Mouse (Mus musculus): ENCODE data around the gene Ptpru.
A peak's percentile ranks its signal among the peaks of the same experiment; 100 is the strongest.

Ptpru gene

GRCm38 (mm10) chr4:131837872-131838524 lies at the start of gene Ptpru:
TSS of gene Ptpru (minus strand) at chr4:131838288.
- no peak for DNase-seq (ENCODE audit: low spot score)

- DNase-seq (ENCODE audit: low spot score): no peak
Observed at GRCm38 (mm10) chr4:131885376-131885775, 47.3 kb upstream of the Ptpru start.

DNA sequence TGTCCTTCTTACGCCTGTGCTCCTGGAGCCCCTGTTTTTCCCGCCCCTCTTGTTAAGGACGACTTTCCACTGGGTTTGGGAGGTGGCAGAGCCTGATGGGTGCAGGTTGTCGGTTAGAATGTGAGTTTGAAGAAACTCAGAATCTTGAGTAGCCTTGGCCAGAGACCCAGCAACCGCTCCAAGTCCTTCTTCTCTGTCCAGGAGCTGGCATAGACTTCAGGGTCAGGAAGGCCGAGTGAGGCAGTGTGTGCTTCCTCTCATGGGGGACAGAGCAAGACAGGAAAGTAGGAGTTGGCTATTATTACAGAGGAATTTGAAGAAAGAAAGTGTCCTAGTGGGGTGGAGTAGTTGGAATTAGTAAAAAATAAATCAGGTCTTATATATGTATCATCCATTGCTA lies 45.5 kb upstream of the Ptpru start:
- DNase-seq (ENCODE audit: low spot score): peak; percentile 36

- no peak for DNase-seq (ENCODE audit: low spot score)
Observed at GRCm38 (mm10) chr4:131881306-131881705, 43.2 kb upstream of the Ptpru start.

DNA sequence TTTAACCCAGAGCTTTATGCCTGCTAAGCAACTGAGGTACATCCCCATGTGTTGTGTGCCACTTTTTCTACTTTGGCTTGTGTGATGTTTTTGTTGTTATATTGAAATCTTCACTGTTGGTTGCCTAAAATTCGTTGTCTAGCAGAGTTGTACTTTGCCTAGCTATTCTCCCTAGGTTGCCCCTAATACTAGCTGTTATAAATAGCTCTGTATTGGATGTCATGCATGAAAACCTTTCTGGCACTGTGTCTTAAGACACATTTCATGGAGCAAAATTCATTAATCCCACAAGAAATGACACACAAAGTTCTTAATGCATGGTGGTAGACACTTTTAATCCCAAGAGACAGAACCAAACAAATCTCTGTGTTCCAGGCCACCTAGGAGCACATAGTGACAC lies 41.6 kb upstream of the Ptpru start:
- DNase-seq (ENCODE audit: low spot score): no peak

DNA sequence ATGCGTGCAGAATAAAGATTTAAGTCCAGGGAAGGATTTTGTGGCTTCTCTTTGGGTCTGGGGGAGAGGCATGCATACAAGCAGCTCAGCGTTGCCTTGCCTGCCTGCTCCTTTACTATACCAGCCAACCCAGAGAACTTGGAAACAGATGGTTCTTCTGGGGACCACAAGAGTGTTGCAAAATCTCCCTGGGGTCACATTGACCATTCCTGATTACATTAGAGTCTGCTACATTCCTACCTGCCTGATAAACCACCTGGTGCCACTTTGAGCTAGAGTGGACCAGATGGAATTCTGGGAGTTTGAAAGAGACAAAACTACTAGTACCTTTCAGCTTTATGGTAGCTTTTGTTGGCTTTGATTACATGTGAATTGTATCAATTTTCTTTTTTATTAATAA lies 38.7 kb upstream of the Ptpru start:
- no peak for DNase-seq (ENCODE audit: low spot score)

GRCm38 (mm10) chr4:131875242-131875641 lies 37.2 kb upstream of the Ptpru start:
- no peak for DNase-seq (ENCODE audit: low spot score)

DNA sequence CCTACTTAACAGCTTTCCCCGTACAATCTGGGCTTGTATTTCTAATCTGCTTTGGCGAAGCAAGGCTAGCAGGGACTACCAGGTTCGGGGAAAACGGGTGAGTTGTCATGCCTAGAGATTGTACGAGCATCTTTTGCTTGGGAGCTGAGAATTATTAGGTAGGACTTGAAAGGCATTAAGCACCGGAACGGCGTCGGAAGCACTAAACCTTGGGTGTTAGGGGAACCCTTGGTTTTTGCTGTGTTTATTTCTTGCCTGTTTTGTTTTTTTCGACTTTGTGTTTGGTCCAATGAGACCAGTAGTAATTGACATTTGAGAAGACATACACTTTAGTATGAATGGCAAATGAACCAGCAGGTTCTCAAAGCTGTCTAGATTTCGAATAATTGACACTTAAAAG lies 36.5 kb upstream of the Ptpru start:
- DNase-seq (ENCODE audit: low spot score): no peak

DNA sequence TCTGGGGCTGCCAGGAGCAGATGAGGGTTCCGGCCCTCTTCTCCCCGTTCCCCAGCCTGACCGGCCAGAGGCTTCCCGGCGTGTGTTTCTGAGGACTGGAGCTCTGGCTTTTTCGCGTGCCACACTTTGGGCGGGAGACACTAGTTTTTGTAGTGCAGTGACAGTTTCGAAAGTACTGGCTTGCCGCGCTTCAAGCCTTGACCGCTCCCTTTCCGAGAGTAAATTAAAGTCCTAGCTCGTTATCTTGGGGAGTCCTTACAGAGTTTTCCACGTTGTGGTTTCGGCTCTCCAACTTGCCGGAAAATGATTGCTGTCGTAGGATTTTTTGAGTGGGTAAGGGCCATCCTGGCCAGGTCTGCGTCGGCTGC lies 36.1 kb upstream of the Ptpru start:
- DNase-seq (ENCODE audit: low spot score): no peak

GRCm38 (mm10) chr4:131873293-131874168 lies 35.4 kb upstream of the Ptpru start, which contains the start of gene Srsf4:
TSS of gene Srsf4 (plus strand) at chr4:131873617.
- DNase-seq (ENCODE audit: low spot score): peak; percentile 92

GRCm38 (mm10) chr4:131872672-131873292 lies 34.7 kb upstream of the Ptpru start:
- no peak for DNase-seq (ENCODE audit: low spot score)

- no peak for DNase-seq (ENCODE audit: low spot score)
Observed at GRCm38 (mm10) chr4:131861341-131861739, 23.3 kb upstream of the Ptpru start.

- DNase-seq (ENCODE audit: low spot score): peak; percentile 82
Observed at GRCm38 (mm10) chr4:131860492-131861340, 22.6 kb upstream of the Ptpru start.

DNA sequence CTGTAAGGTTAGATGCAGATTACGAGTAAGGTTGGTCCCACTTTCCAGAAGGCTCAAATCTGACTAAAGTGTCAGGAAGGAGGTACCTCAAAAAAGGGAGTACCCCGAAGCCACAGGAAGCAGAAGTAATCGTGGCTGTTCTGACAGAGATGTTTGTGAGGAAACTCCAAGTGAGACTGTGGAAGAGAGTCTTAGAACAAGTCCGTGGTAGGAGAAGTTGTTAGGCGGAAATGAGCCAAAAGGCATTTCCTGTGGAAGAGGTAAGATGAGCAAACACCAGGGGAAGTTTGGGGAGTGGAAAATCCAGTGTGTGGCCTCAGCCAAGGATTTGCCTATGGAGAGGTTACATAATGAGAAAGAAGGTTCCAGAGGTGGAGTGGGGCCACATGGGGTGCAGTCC lies 16.9 kb upstream of the Ptpru start:
- no peak for DNase-seq (ENCODE audit: low spot score)

DNA sequence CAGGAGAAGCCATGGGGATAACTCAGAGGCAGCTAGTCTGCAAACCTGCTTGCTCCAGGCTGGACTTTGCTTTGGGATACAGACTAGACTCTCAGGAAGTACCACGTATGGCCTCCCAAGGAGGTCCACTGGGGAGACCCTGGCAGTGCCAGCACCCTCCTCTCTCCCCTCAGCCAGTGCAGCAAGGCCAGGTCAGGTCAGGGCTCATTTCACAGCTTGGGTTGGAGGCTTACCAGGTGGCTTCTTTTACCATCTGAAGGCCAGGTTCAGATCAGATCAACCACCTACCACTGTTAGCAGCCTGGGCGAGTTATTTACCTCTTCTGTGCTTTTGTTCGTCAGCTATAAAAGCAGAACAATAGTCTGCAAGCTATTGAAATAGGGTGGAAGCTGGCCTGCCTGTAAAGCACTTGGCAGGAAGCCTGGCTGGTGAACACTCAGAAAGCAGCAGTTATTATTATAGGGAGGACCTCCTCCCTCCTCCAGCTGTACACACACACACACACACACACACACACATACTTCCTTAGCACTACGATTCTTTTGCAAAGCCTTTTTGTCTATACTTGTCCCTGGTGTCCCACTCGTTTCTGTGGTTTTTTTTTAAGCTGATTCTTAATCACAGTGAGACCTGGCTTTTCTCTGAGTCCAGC lies 12.0 kb upstream of the Ptpru start:
- peak; percentile 47 for DNase-seq (ENCODE audit: low spot score)

- no peak for DNase-seq (ENCODE audit: low spot score)
Observed at GRCm38 (mm10) chr4:131848082-131848481, 10.0 kb upstream of the Ptpru start.

DNA sequence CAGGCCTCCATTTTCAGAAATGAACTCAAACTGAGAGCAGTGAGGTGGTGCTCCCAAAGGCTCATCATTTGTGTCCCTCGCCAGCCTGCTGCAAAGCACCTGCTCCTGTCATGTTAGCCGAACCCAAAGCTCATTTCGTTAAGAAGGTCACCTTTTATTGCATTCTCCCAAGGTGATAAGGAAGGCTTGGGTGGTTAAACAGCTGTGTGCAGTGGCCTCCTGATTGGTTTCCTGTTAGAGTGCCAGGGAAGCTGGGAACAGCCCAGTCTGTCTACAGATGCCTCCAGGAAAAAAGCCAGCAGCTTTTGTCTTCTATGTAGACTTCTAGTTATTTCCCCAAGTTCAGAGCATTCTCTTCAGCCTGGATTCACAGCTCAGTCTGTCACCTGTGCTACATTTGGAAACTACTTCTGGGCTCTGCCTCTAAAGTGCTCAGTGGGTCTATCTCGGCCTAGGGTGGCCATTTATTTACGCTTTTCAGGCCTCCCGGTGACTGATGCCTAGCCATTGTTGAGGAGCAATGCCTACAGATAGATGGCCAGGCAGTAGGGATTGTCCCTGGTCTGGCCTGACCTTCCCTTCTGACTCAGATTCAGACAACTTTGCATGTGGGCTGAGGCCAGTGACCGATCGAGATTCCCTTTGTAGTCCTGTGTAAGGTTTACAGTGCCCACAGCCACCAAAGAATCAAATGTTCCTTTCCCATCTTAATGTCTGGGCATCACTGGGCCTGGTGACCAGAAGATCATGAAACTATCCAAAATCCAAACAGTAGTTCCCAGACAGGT lies 8.1 kb upstream of the Ptpru start:
- DNase-seq (ENCODE audit: low spot score): no peak

- peak; percentile 84 for DNase-seq (ENCODE audit: low spot score)
Observed at GRCm38 (mm10) chr4:131843290-131843743, 5.2 kb upstream of the Ptpru start, which contains the start of gene Mecr. TSS of gene Mecr (plus strand) at chr4:131843470.

GRCm38 (mm10) chr4:131836891-131837491 lies 1.1 kb downstream of the Ptpru start:
- DNase-seq (ENCODE audit: low spot score): no peak

GRCm38 (mm10) chr4:131836351-131836881 lies 1.7 kb downstream of the Ptpru start:
- no peak for DNase-seq (ENCODE audit: low spot score)

Data from adipocyte (in vitro differentiated cells).